Mouse (Mus musculus) intestine, embryonic 14.5 days (tissue): ENCODE results near the gene Hmgn1. TPM values are rescaled to one million over a fixed set of nuclear protein-coding genes. Genes with fewer than 3 reads are reported as not detected.
"Not testable (repeated sequence)": the region's sequence is repeated elsewhere in the genome, so short reads cannot be mapped to it uniquely, and the experiment has no call there.

Experiments used
- ATAC-seq: fragments of 200-750 bp; cut with Nextera tagmentation; replicated peaks from 2 replicates; pipeline ENCODE4 v1.8.0; 2017; ENCODE audit warnings: low read depth, moderate number of reproducible peaks, moderate TSS enrichment, moderate library complexity; ENCODE audit not compliant: low FRiP score, low TSS enrichment
- DNase-seq: peaks from one replicate; pipeline ENCODE4 v3.0.0-alpha.2; 2018; ENCODE audit warnings: low spot score
- H3K27ac ChIP-seq: fragments of 300-500 bp; sonication (generic); 2 replicates; pipeline ENCODE4 v1.5.1; 2014; ENCODE audit warnings: low read depth, mild to moderate bottlenecking, control low read depth
- H3K27me3 ChIP-seq: fragments of 300-500 bp; sonication (generic); replicated peaks from 2 replicates; pipeline ENCODE4 v1.6.1; 2014; ENCODE audit warnings: low read length, control low read depth; ENCODE audit not compliant: control insufficient read depth, insufficient read depth
- H3K36me3 ChIP-seq: fragments of 300-500 bp; sonication (generic); 2 replicates; pipeline ENCODE4 v1.6.1; 2014; ENCODE audit warnings: low read length, control low read depth; ENCODE audit not compliant: control insufficient read depth, insufficient read depth
- H3K4me1 ChIP-seq: fragments of 300-500 bp; sonication (generic); replicated peaks from 2 replicates; pipeline ENCODE4 v1.6.1; 2014; ENCODE audit warnings: low read length, control low read depth, mixed read lengths; ENCODE audit not compliant: control insufficient read depth, insufficient read depth
- H3K4me2 ChIP-seq: fragments of 300-500 bp; sonication (generic); 2 replicates; pipeline ENCODE4 v1.6.1; 2014; ENCODE audit warnings: low read length
- H3K4me3 ChIP-seq: fragments of 300-500 bp; sonication (generic); 2 replicates; pipeline ENCODE4 v1.5.1; 2014; ENCODE audit warnings: low read depth, low read length, control low read depth, mixed read lengths
- H3K9ac ChIP-seq: fragments of 300-500 bp; sonication (generic); 2 replicates; pipeline ENCODE4 v1.6.1; 2014; ENCODE audit warnings: mild to moderate bottlenecking, low read length
- H3K9me3 ChIP-seq: fragments of 300-500 bp; sonication (generic); 2 replicates; pipeline ENCODE4 v1.6.1; 2016; ENCODE audit warnings: low read length, control low read depth; ENCODE audit not compliant: control insufficient read depth
- WGBS: fragments of 180-500 bp; shearing (Covaris S2); extraction: QIAGEN DNeasy Blood & Tissue Kit; methylation state at CpG from one replicate; pipeline ENCODE4 v1.1.7; 2014; 5-methylcytosine and 5-hydroxymethylcytosine counted together
- polyA plus RNA-seq: library from polyadenylated mRNA; unstranded; fragments of >200 nt; fragmentation: Nextera tagmentation; extraction: Ambion mirVana; gene quantifications from 2 replicates; pipeline ENCODE4 v1.2.1, GENCODE M21; 2014

Hmgn1 gene
- polyA plus RNA-seq, 1 experiment from 2014 or later = 632 TPM

- H3K4me2 ChIP-seq = 0 out of 2 replicates have a peak overlapping the region, but pooled peaks have one; percentile 13
- no peak overlapping the region for H3K4me3 ChIP-seq
- no peak for DNase-seq
- H3K9ac ChIP-seq = peak overlapping the region; percentile 5; the same call in 1 of the 2 replicates
- no peaks in the 10 kb centered on the region for H3K9me3 ChIP-seq
- peaks cover 16% of the 10 kb centered on the region for H3K4me1 ChIP-seq
- ATAC-seq = no peak
- H3K36me3 ChIP-seq = peaks cover 14% of the 10 kb centered on the region; the same call in 1 of the 2 replicates
- H3K27ac ChIP-seq = peak overlapping the region; percentile 85
- WGBS = 63% methylated on average over 6 of the region's 6 CpGs
- no peaks in the 10 kb centered on the region for H3K27me3 ChIP-seq
Measured at GRCm38 (mm10) chr16:96148834-96149233, 21.3 kb upstream of the Hmgn1 start.

GRCm38 (mm10) chr16:96145814-96146213 lies 18.3 kb upstream of the Hmgn1 start:
- peak; percentile 8; the same call in 1 of the 2 replicates for ATAC-seq
- under 1% methylated on average over 5 of the region's 5 CpGs for WGBS
- H3K27me3 ChIP-seq = 0 out of 2 replicates have a peak, but pooled peaks cover 2% of the 10 kb centered on the region

DNA sequence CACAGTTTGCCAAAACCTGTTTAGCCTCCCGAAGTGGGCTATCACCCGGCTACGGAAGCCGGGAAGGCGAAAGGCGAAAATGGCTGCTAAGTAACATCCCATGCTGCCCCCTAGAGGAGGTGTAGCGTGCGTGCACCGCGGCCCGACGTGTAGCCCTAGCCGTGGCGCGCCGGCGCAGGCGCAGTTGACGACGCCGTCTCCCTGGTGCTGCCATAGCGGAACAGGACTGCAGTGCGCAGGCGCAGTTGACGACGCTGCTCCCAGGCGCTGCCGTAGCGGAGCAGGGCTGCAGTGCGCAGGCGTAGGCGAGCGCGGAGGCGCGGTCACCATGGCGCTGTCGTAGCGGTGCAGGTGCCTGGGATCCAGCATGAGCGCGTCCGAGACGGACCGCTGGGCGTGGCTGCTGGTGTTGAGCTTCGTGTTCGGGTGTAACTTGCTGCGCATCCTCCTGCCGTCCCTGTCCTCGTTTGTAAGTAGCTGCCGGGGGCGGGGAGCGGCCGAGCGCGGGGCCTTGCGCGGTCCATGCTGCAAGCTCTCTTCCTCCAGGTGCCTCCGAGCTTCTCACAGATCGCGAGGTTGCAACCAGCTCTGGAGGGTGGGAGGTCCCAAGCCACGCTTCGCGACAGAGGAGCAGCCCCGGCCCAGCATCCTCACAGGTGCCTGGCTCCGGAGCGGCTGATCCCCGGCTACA lies 17.7 kb upstream of the Hmgn1 start, which contains the start of gene Wrb:
Gene Wrb, plus strand, starts transcription at position 298 of the 691 bp plus-strand sequence.
- H3K36me3 ChIP-seq = no peaks in the 10 kb centered on the region
- H3K9ac ChIP-seq = peak within 1 kb of the TSS; percentile 45
- peak; percentile 100 for DNase-seq
- 0 out of 2 replicates have a peak, but pooled peaks cover 2% of the 10 kb centered on the region for H3K27me3 ChIP-seq
- peak; percentile 92 for ATAC-seq
- peak within 1 kb of the TSS; percentile 53 for H3K4me3 ChIP-seq
- H3K4me1 ChIP-seq = peaks cover 16% of the 10 kb centered on the region
- WGBS = under 1% methylated on average over 68 of the region's 68 CpGs
- H3K27ac ChIP-seq = peak within 1 kb of the TSS; percentile 44; the same call in 1 of the 2 replicates
- no peaks in the 10 kb centered on the region for H3K9me3 ChIP-seq
- H3K4me2 ChIP-seq = peak within 1 kb of the TSS; percentile 51

More at GRCm38 (mm10) chr16:96145814-96146213, 18.3 kb upstream of the Hmgn1 start:
- no peaks in the 10 kb centered on the region for H3K9me3 ChIP-seq
- DNase-seq = no peak
- peak overlapping the region; percentile 45 for H3K9ac ChIP-seq
- H3K36me3 ChIP-seq = no peaks in the 10 kb centered on the region
- peak overlapping the region; percentile 51 for H3K4me2 ChIP-seq
- peak overlapping the region; percentile 44; the same call in 1 of the 2 replicates for H3K27ac ChIP-seq
- peaks cover 16% of the 10 kb centered on the region for H3K4me1 ChIP-seq
- H3K4me3 ChIP-seq = peak overlapping the region; percentile 53

DNA sequence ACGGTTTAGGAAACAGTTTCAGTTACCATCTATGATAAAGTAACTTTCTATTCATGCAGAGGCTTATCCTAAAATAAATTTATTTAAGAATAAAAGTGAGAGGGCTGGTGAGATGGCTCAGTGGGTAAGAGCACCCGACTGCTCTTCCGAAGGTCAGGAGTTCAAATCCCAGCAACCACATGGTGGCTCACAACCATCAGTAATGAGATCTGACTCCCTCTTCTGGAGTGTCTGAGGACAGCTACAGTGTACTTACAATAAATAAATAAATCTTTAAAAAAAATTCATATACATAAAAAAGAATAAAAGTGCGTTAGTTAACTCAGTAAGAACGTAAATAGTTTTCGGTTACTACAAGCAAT lies 17.2 kb upstream of the Hmgn1 start:
- peak overlapping the region; percentile 31 for H3K4me2 ChIP-seq
- H3K27me3 ChIP-seq, H3K9ac ChIP-seq, H3K36me3 ChIP-seq, H3K9me3 ChIP-seq, H3K27ac ChIP-seq, DNase-seq: not testable (repeated sequence)
- WGBS = 27% methylated on average over 6 of the region's 6 CpGs
- H3K4me3 ChIP-seq = peak overlapping the region; percentile 53
- H3K4me1 ChIP-seq = peaks cover 16% of the 10 kb centered on the region
- peak; percentile 14; the same call in 1 of the 2 replicates for ATAC-seq

DNA sequence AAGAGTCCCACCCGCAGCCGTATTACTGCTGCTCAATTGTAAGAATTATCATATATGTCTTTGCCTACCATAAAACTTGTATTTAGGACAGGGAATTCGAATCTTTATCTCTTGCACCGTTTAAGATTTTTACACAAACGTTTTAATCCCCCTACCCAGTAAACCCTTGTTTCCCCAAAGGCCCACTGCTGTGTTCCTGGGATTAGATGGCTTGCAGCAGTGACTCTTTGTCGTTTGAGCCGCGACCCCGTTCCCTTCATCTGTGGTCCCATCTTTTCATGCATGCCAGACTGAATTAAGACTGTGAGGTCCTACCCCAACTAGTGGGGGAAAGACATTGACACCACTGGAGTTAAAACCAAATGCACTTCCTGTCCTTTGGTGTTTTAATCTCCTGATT lies 937 bp upstream of the Hmgn1 start:
- WGBS = 2% methylated on average over 9 of the region's 9 CpGs
- peak overlapping the region; percentile 78 for H3K4me2 ChIP-seq
- peak overlapping the region; percentile 98 for H3K9ac ChIP-seq
- H3K4me1 ChIP-seq = peaks cover 14% of the 10 kb centered on the region
- H3K9me3 ChIP-seq = no peaks in the 10 kb centered on the region
- peaks cover 28% of the 10 kb centered on the region for H3K36me3 ChIP-seq
- no peaks in the 10 kb centered on the region for H3K27me3 ChIP-seq
- no peak for ATAC-seq
- peak overlapping the region; percentile 97 for H3K4me3 ChIP-seq
- H3K27ac ChIP-seq = peak overlapping the region; percentile 96
- no peak for DNase-seq

GRCm38 (mm10) chr16:96127288-96127656 lies 257 bp downstream of the Hmgn1 start:
- Histone ChIP-seq H3K9ac (peak overlapping the region; percentile 98), H3K36me3 (peaks cover 40% of the 10 kb centered on the region), H3K4me3 (peak overlapping the region; percentile 97), H3K27me3 (no peaks in the 10 kb centered on the region), H3K4me2 (peak overlapping the region; percentile 88), H3K27ac (peak overlapping the region; percentile 96), H3K9me3 (no peaks in the 10 kb centered on the region), H3K4me1 (peaks cover 14% of the 10 kb centered on the region)
- under 1% methylated on average over 52 of the region's 52 CpGs for WGBS
- ATAC-seq (peak; percentile 73), DNase-seq (no peak)

- H3K4me3 ChIP-seq = peak overlapping the region; percentile 97
- peak overlapping the region; percentile 96 for H3K27ac ChIP-seq
- peaks cover 42% of the 10 kb centered on the region for H3K36me3 ChIP-seq
- no peaks in the 10 kb centered on the region for H3K9me3 ChIP-seq
- no peaks in the 10 kb centered on the region for H3K27me3 ChIP-seq
- H3K9ac ChIP-seq = peak overlapping the region; percentile 98
- H3K4me1 ChIP-seq = peaks cover 14% of the 10 kb centered on the region
- WGBS = 2% methylated on average over 19 of the region's 19 CpGs
- H3K4me2 ChIP-seq = peak overlapping the region; percentile 88
- peak; percentile 68 for DNase-seq
- ATAC-seq = no peak
Measured at GRCm38 (mm10) chr16:96126684-96127171, 801 bp downstream of the Hmgn1 start.

DNA sequence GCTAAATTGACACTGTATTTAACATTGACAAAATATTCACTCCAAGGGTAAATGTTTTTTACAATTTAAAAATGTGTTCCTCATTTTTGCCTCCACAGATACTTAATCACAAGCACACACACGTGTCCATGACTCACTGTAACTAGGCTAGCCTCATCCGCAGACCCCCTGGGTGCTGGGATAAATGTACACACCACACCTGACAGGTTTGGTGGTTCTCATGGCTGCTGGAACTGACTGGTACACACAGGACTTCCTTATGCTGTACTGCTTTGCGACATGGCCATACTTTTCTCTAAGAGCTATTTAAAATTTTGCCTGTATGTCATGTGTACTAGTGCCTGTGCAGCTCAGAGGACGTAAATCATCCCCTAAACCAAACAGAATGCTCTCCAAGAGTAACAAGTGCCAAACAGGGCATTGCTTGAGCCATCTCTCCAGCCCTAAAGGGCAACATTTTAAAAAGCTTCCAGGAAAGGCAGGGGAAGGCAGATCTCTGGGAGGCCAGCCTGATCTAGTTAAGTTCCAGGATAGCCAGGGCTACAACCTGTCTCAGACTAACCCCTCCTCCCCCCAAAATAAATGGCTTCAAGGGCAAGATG lies 7.4 kb downstream of the Hmgn1 start:
- H3K9ac ChIP-seq = no peak overlapping the region
- H3K4me1 ChIP-seq = no peaks in the 10 kb centered on the region
- ATAC-seq (no peak; the same call in 1 of the 2 replicates), DNase-seq (no peak)
- no peak overlapping the region for H3K4me3 ChIP-seq
- no peaks in the 10 kb centered on the region for H3K27me3 ChIP-seq
- H3K9me3 ChIP-seq = no peaks in the 10 kb centered on the region
- no peak overlapping the region for H3K4me2 ChIP-seq
- WGBS = 52% methylated on average over 4 of the region's 4 CpGs
- H3K27ac ChIP-seq = no peak overlapping the region
- peaks cover 41% of the 10 kb centered on the region for H3K36me3 ChIP-seq
